In the genomic region with DNA sequence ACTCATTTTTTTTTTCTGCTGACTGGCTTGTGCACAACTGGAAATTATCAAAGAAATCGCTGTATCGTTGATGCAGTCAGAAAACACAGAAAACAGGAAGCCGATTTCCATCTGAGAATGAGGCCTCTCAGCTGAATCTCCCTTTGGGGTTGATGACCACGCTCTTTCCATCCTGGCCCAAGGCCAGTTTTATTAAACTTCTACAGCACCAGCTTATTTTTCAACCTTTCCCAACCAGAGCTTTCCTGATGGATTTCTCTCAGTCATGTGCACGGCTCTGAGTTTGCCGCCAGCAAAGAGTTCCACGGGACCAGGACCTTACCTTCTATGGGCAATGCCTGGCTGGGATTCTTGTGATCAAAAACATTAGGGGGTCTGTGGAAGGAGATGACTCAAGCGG, we compare ENCODE assay signal across 15 mouse cellular contexts.
A peak's percentile ranks its signal among the peaks of the same experiment; 100 is the strongest.
DNase-seq lines count a peak whose midpoint lies in the region; ATAC-seq and TF ChIP-seq lines count a peak whose summit lies in the region.
"Had no signal": no experiment of that assay in that cellular context is flagged by ENCODE, and none has a peak within 500 bp of the region (broad histone marks: within the 10 kb centered on the region; RNA-seq: fewer than 3 reads in every experiment).

No protein-coding gene starts in this region.

- no peak for DNase-seq in heart, embryonic 10.5 days (ENCODE audit: low spot score)
- no peak for DNase-seq in stomach, postnatal 0 days (ENCODE audit: low spot score)
- peak; percentile 56 for DNase-seq in kidney, postnatal 14 days
- no peak for DNase-seq in layer of hippocampus, postnatal 14 days (ENCODE audit: low spot score in 2 of 2)
- DNase-seq: cerebellum, postnatal 14 days; heart, adult 2 months had no signal

- TF ChIP-seq EP300 in stomach, postnatal 0 days (optimal IDR thresholded peaks at IDR 0.05), result no peak

- no peak overlapping the region for H3K4me3 ChIP-seq in heart, embryonic 14.5 days (ENCODE audit: control insufficient read depth in 1 of 2, insufficient read depth in 1 of 2, low read depth in 1 of 2, low read length in 2 of 2)
- H3K4me3 ChIP-seq in heart, embryonic 10.5 days, result no peak overlapping the region
- H3K4me3 ChIP-seq in stomach, embryonic 15.5 days (replicated peaks), result no peak overlapping the region
- H3K4me3 ChIP-seq in stomach, postnatal 0 days (ENCODE audit: low read depth, low read length), result no peak overlapping the region
- H3K4me3 ChIP-seq in intestine, postnatal 0 days (ENCODE audit: low read depth, low read length), result no peak overlapping the region
- H3K4me3 ChIP-seq: embryonic facial prominence, embryonic 12.5 days; heart, adult 2 months; hindbrain, embryonic 12.5 days; limb, embryonic 12.5 days had no signal

- H3K4me2 ChIP-seq in heart, embryonic 14.5 days (ENCODE audit: low read length), result 0 out of 2 replicates have a peak overlapping the region, but pooled peaks have one; percentile 23
- H3K4me2 ChIP-seq in stomach, embryonic 15.5 days, result no peak overlapping the region
- no peak overlapping the region for H3K4me2 ChIP-seq in stomach, postnatal 0 days (replicated peaks; ENCODE audit: low read depth)
- no peak overlapping the region for H3K4me2 ChIP-seq in intestine, postnatal 0 days (replicated peaks; ENCODE audit: low read depth)
- H3K4me2 ChIP-seq: embryonic facial prominence, embryonic 12.5 days; hindbrain, embryonic 12.5 days; limb, embryonic 12.5 days; midbrain, embryonic 11.5 days had no signal

- H3K9ac ChIP-seq in heart, embryonic 14.5 days (ENCODE audit: low read length), result no peak overlapping the region
- H3K9ac ChIP-seq in stomach, embryonic 15.5 days, result no peak overlapping the region
- no peak overlapping the region for H3K9ac ChIP-seq in stomach, postnatal 0 days (ENCODE audit: low read length)
- H3K9ac ChIP-seq in intestine, postnatal 0 days (ENCODE audit: low read depth, low read length), result no peak overlapping the region
- H3K9ac ChIP-seq: embryonic facial prominence, embryonic 12.5 days; hindbrain, embryonic 12.5 days; limb, embryonic 12.5 days had no signal

- H3K9me3 ChIP-seq in heart, embryonic 14.5 days (ENCODE audit: control insufficient read depth, low read length), result no peaks in the 10 kb centered on the region
- H3K9me3 ChIP-seq in heart, embryonic 10.5 days, result no peaks in the 10 kb centered on the region
- no peaks in the 10 kb centered on the region for H3K9me3 ChIP-seq in stomach, embryonic 15.5 days
- no peaks in the 10 kb centered on the region for H3K9me3 ChIP-seq in stomach, postnatal 0 days (ENCODE audit: control insufficient read depth, low read length)
- H3K9me3 ChIP-seq in intestine, postnatal 0 days (ENCODE audit: control insufficient read depth), result no peaks in the 10 kb centered on the region
- H3K9me3 ChIP-seq: embryonic facial prominence, embryonic 12.5 days; hindbrain, embryonic 12.5 days; limb, embryonic 12.5 days had no signal

- no peaks in the 10 kb centered on the region for H3K27me3 ChIP-seq in heart, embryonic 14.5 days (ENCODE audit: control insufficient read depth, insufficient read depth, low read length)
- no peaks in the 10 kb centered on the region for H3K27me3 ChIP-seq in heart, embryonic 10.5 days (ENCODE audit: insufficient read depth, poor library complexity, severe bottlenecking)
- H3K27me3 ChIP-seq in stomach, embryonic 15.5 days (replicated peaks), result no peaks in the 10 kb centered on the region
- no peaks in the 10 kb centered on the region for H3K27me3 ChIP-seq in stomach, postnatal 0 days (ENCODE audit: control insufficient read depth, insufficient read depth, low read length)
- H3K27me3 ChIP-seq in intestine, postnatal 0 days (replicated peaks; ENCODE audit: control insufficient read depth, insufficient read depth, low read length), result no peaks in the 10 kb centered on the region
- H3K27me3 ChIP-seq: embryonic facial prominence, embryonic 12.5 days; hindbrain, embryonic 12.5 days; limb, embryonic 12.5 days had no signal

- 68% methylated on average over 8 of the region's 8 CpGs for WGBS in heart, embryonic 14.5 days
- WGBS in heart, embryonic 10.5 days, result 85% methylated on average over 8 of the region's 8 CpGs
- 66% methylated on average over 8 of the region's 8 CpGs for WGBS in stomach, embryonic 15.5 days
- WGBS in stomach, postnatal 0 days, result 64% methylated on average over 8 of the region's 8 CpGs
- 73% methylated on average over 8 of the region's 8 CpGs for WGBS in intestine, postnatal 0 days

- TF ChIP-seq CTCF in stomach, postnatal 0 days (IDR thresholded peaks at IDR 0.05; ENCODE audit: low read depth), result no peak
- TF ChIP-seq CTCF in intestine, postnatal 0 days (IDR thresholded peaks at IDR 0.05; ENCODE audit: low read depth), result no peak

- ATAC-seq in heart, embryonic 14.5 days (ENCODE audit: insufficient number of reproducible peaks, insufficient read depth, low FRiP score, low read depth), result no peak
- ATAC-seq in stomach, embryonic 15.5 days (ENCODE audit: insufficient read depth, low FRiP score, low read depth), result no peak
- ATAC-seq in stomach, postnatal 0 days (ENCODE audit: low FRiP score, low TSS enrichment), result no peak
- ATAC-seq in intestine, postnatal 0 days, result no peak
- ATAC-seq: CD4-positive, CD25-positive, alpha-beta regulatory T cell, adult 4 months; intestine, embryonic 16.5 days had no signal

- peaks cover 2 to 3% of the 10 kb centered on the region in 2 experiments; a peak in 2 of 4 replicates for H3K4me1 ChIP-seq in heart, embryonic 14.5 days (ENCODE audit: control insufficient read depth in 2 of 2, insufficient read depth in 2 of 2, low read length in 2 of 2)
- H3K4me1 ChIP-seq in heart, embryonic 10.5 days, result no peaks in the 10 kb centered on the region
- no peaks in the 10 kb centered on the region for H3K4me1 ChIP-seq in stomach, embryonic 15.5 days
- H3K4me1 ChIP-seq in stomach, postnatal 0 days (replicated peaks; ENCODE audit: control insufficient read depth, insufficient read depth), result no peaks in the 10 kb centered on the region
- no peaks in the 10 kb centered on the region for H3K4me1 ChIP-seq in intestine, postnatal 0 days (replicated peaks; ENCODE audit: control insufficient read depth, insufficient read depth, low read length)
- H3K4me1 ChIP-seq: embryonic facial prominence, embryonic 12.5 days; hindbrain, embryonic 12.5 days had no signal

- H3K36me3 ChIP-seq in heart, embryonic 14.5 days (ENCODE audit: control insufficient read depth, insufficient read depth, low read length), result no peaks in the 10 kb centered on the region
- no peaks in the 10 kb centered on the region for H3K36me3 ChIP-seq in heart, embryonic 10.5 days
- no peaks in the 10 kb centered on the region for H3K36me3 ChIP-seq in stomach, embryonic 15.5 days
- H3K36me3 ChIP-seq in stomach, postnatal 0 days (ENCODE audit: control insufficient read depth, insufficient read depth, low read length), result no peaks in the 10 kb centered on the region
- no peaks in the 10 kb centered on the region for H3K36me3 ChIP-seq in intestine, postnatal 0 days (ENCODE audit: control insufficient read depth, insufficient read depth)
- H3K36me3 ChIP-seq: embryonic facial prominence, embryonic 12.5 days; hindbrain, embryonic 12.5 days; limb, embryonic 12.5 days had no signal

- no peak overlapping the region for H3K27ac ChIP-seq in heart, embryonic 14.5 days (replicated peaks in 1 of 2; ENCODE audit: control insufficient read depth in 1 of 2, insufficient read depth in 1 of 2, low read depth in 2 of 2, low read length in 2 of 2)
- H3K27ac ChIP-seq in heart, embryonic 10.5 days, result no peak overlapping the region
- H3K27ac ChIP-seq in stomach, embryonic 15.5 days, result 0 out of 2 replicates have a peak overlapping the region, but pooled peaks have one; percentile 16
- no peak overlapping the region for H3K27ac ChIP-seq in stomach, postnatal 0 days (replicated peaks)
- H3K27ac ChIP-seq in intestine, postnatal 0 days (ENCODE audit: low read depth, low read length), result no peak overlapping the region
- H3K27ac ChIP-seq: embryonic facial prominence, embryonic 12.5 days; heart, adult 2 months; hindbrain, embryonic 12.5 days; limb, embryonic 12.5 days had no signal
